Mouse (Mus musculus) midbrain, embryonic 13.5 days (tissue): ENCODE results near the gene Cryba4. TPM values are rescaled to one million over a fixed set of nuclear protein-coding genes. Genes with fewer than 3 reads are reported as not detected.

Experiments used
- ATAC-seq: fragments of 200-750 bp; cut with Nextera tagmentation; 2 replicates; pipeline ENCODE4 v1.8.0; 2017; ENCODE audit warnings: mild to moderate bottlenecking, moderate TSS enrichment, moderate library complexity
- H3K27ac ChIP-seq: fragments of 300-500 bp; sonication (generic); 2 replicates; pipeline ENCODE4 v1.5.1; 2015; ENCODE audit warnings: inconsistent platforms, mild to moderate bottlenecking, moderate library complexity
- H3K27me3 ChIP-seq: fragments of 300-500 bp; sonication (generic); 2 replicates; pipeline ENCODE4 v1.6.1; 2015; ENCODE audit warnings: mild to moderate bottlenecking, inconsistent platforms
- H3K36me3 ChIP-seq: fragments of 300-500 bp; sonication (generic); 2 replicates; pipeline ENCODE4 v1.6.1; 2015; ENCODE audit warnings: mild to moderate bottlenecking, inconsistent platforms
- H3K4me1 ChIP-seq: fragments of 300-500 bp; sonication (generic); replicated peaks from 2 replicates; pipeline ENCODE4 v1.6.1; 2015; ENCODE audit warnings: inconsistent platforms
- H3K4me2 ChIP-seq: fragments of 300-500 bp; sonication (generic); replicated peaks from 2 replicates; pipeline ENCODE4 v1.6.1; 2015; ENCODE audit warnings: moderate library complexity, mild to moderate bottlenecking, inconsistent platforms
- H3K4me3 ChIP-seq: fragments of 300-500 bp; sonication (generic); replicated peaks from 2 replicates; pipeline ENCODE4 v1.5.1; 2015; ENCODE audit warnings: mild to moderate bottlenecking, inconsistent platforms
- H3K9ac ChIP-seq: fragments of 300-500 bp; sonication (generic); replicated peaks from 2 replicates; pipeline ENCODE4 v1.6.1; 2015; ENCODE audit warnings: mild to moderate bottlenecking, inconsistent platforms
- H3K9me3 ChIP-seq: fragments of 300-500 bp; sonication (generic); 2 replicates; pipeline ENCODE4 v1.6.1; 2016; ENCODE audit warnings: mild to moderate bottlenecking, inconsistent platforms
- WGBS: fragments of 180-500 bp; shearing (Covaris S2); methylation state at CpG from one replicate; pipeline ENCODE4 v1.1.7; 2015; 5-methylcytosine and 5-hydroxymethylcytosine counted together
- polyA plus RNA-seq: library from polyadenylated mRNA; unstranded; fragments of >200 nt; fragmentation: Nextera tagmentation; extraction: Ambion mirVana; gene quantifications from 2 replicates; pipeline ENCODE4 v1.2.1, GENCODE M21; 2015

Cryba4 gene
- polyA plus RNA-seq, 1 experiment from 2014 or later, result 1.7 TPM

GRCm38 (mm10) chr5:112292343-112292980 lies 40.1 kb upstream of the Cryba4 start:
- 85% methylated on average over 17 of the region's 17 CpGs for WGBS
- Histone ChIP-seq H3K27me3 (no peaks in the 10 kb centered on the region), H3K36me3 (no peaks in the 10 kb centered on the region), H3K4me3 (no peak overlapping the region), H3K4me2 (no peak overlapping the region), H3K9me3 (no peaks in the 10 kb centered on the region), H3K4me1 (peaks cover 21% of the 10 kb centered on the region), H3K9ac (no peak overlapping the region), H3K27ac (peak overlapping the region; percentile 22; the same call in 1 of the 2 replicates)
- no peak for ATAC-seq

- no peak overlapping the region for H3K4me2 ChIP-seq
- WGBS, result 87% methylated on average over 5 of the region's 5 CpGs
- no peak overlapping the region for H3K27ac ChIP-seq
- H3K36me3 ChIP-seq, result no peaks in the 10 kb centered on the region
- H3K9me3 ChIP-seq, result no peaks in the 10 kb centered on the region
- no peak overlapping the region for H3K9ac ChIP-seq
- H3K27me3 ChIP-seq, result no peaks in the 10 kb centered on the region
- peaks cover 21% of the 10 kb centered on the region for H3K4me1 ChIP-seq
- no peak overlapping the region for H3K4me3 ChIP-seq
- no peak for ATAC-seq
These were observed 39.5 kb upstream of the Cryba4 start for GRCm38 (mm10) chr5:112291866-112292265.

GRCm38 (mm10) chr5:112290536-112290880 lies 38.2 kb upstream of the Cryba4 start:
- Histone ChIP-seq H3K9me3 (no peaks in the 10 kb centered on the region), H3K4me2 (no peak overlapping the region), H3K27ac (no peak overlapping the region), H3K27me3 (no peaks in the 10 kb centered on the region), H3K9ac (no peak overlapping the region), H3K4me3 (no peak overlapping the region), H3K36me3 (no peaks in the 10 kb centered on the region), H3K4me1 (peaks cover 19% of the 10 kb centered on the region)
- no peak for ATAC-seq
- WGBS, result 91% methylated on average over 8 of the region's 8 CpGs

DNA sequence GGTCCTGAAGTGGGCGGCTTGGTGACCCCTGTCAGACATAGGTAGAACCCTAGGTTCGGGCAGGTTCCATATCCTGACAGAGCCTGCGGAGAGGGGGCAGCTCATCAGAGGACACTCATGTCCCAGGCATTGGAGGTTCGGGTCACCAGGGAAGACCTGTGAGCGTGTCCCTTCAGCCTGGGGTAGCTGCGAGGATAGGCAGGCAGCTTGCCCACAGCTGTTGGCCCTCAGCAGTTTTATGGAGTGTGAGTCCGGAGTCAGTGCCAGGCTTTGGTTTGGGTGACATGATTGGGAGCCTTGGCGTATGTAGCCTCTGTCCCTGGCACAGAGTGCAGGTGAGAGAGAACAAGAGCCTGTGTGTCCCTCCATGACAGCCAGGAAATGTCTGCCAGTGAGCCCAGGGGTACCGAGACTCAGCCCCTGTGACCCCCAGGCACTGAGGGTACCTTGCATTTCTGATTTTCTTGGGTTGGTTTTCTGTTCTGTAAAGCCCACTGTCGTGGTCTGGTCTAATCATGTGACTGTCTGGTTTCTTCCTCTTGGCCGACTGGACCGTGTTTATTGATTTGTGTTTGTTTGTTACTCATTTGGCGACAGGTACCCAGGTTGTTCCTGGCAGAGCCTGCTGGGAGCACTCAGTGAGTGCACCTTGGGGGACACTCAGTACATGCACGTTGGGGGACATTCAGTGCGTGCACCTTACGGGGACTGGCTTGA lies 37.7 kb upstream of the Cryba4 start:
- Histone ChIP-seq H3K4me1 (peaks cover 14% of the 10 kb centered on the region), H3K27ac (no peak overlapping the region), H3K27me3 (no peaks in the 10 kb centered on the region), H3K36me3 (no peaks in the 10 kb centered on the region), H3K9me3 (no peaks in the 10 kb centered on the region), H3K9ac (no peak overlapping the region), H3K4me3 (no peak overlapping the region), H3K4me2 (no peak overlapping the region)
- WGBS, result 90% methylated on average over 16 of the region's 16 CpGs
- ATAC-seq, result no peak

DNA sequence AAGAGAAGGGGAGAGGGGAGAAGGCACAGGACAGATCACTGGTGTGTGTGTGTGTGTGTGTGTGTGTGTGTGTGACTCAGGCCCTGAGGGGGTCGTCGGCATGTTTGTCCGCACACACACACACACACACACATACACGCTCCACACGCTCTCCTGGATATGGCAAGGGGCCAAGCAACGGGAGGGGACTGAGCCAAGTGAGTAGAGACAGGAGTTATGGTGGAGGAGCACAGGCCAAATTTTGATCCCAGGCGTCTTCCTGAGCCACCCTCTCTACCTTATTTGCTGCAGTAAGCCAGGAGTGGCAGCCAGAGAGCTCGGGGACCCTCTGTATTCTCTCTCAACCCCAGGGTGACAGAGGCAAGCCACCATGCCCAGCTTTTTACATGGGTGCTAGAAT lies 36.9 kb upstream of the Cryba4 start:
- H3K9ac ChIP-seq, result no peak overlapping the region

GRCm38 (mm10) chr5:112288193-112289141 lies 36.1 kb upstream of the Cryba4 start:
- Histone ChIP-seq H3K27me3 (no peaks in the 10 kb centered on the region), H3K9ac (no peak overlapping the region), H3K4me3 (no peak overlapping the region), H3K4me2 (no peak overlapping the region), H3K27ac (no peak overlapping the region), H3K36me3 (no peaks in the 10 kb centered on the region), H3K4me1 (peaks cover 5% of the 10 kb centered on the region; the same call in 1 of the 2 replicates), H3K9me3 (no peaks in the 10 kb centered on the region)
- ATAC-seq, result no peak
- WGBS, result 85% methylated on average over 9 of the region's 9 CpGs

More for the DNA sequence above, 36.9 kb upstream of the Cryba4 start:
- Histone ChIP-seq H3K27ac (no peak overlapping the region), H3K9me3 (no peaks in the 10 kb centered on the region), H3K4me1 (peaks cover 6% of the 10 kb centered on the region; the same call in 1 of the 2 replicates), H3K4me2 (no peak overlapping the region), H3K27me3 (no peaks in the 10 kb centered on the region), H3K4me3 (no peak overlapping the region), H3K36me3 (no peaks in the 10 kb centered on the region)
- no peak for ATAC-seq
- WGBS, result 83% methylated on average over 4 of the region's 8 CpGs

DNA sequence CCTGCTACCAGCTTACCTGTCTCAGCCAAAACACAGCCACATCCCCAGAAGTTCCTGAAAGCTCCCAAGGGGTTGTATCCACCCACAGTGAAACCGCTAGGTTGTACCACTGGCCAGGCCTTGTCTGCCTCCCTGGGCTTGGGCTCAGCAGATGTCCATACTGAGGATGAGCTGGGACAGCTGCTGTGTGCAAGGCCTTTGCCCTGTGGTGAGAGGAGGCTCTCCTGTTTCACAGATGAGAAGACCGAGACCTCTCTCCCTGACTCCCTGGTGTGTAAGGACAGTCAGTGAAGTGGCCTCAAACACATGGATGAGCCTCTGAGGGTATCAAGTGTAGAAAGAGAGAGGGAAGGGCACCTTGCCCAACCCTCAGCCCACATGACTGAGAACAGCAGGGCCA lies 35.3 kb upstream of the Cryba4 start:
- no peak overlapping the region for H3K27ac ChIP-seq
- no peak overlapping the region for H3K9ac ChIP-seq
- H3K9me3 ChIP-seq, result no peaks in the 10 kb centered on the region
- ATAC-seq, result no peak
- H3K4me1 ChIP-seq, result peaks cover 5% of the 10 kb centered on the region; the same call in 1 of the 2 replicates
- no peak overlapping the region for H3K4me3 ChIP-seq
- no peaks in the 10 kb centered on the region for H3K36me3 ChIP-seq
- 96% methylated on average over 2 of the region's 2 CpGs for WGBS
- H3K27me3 ChIP-seq, result no peaks in the 10 kb centered on the region
- no peak overlapping the region for H3K4me2 ChIP-seq

- Histone ChIP-seq H3K9ac (no peak overlapping the region), H3K36me3 (no peaks in the 10 kb centered on the region), H3K27ac (no peak overlapping the region), H3K27me3 (no peaks in the 10 kb centered on the region), H3K9me3 (no peaks in the 10 kb centered on the region), H3K4me2 (no peak overlapping the region), H3K4me1 (peaks cover 4% of the 10 kb centered on the region; the same call in 1 of the 2 replicates), H3K4me3 (no peak overlapping the region)
- no peak for ATAC-seq
- WGBS, result 85% methylated on average over 11 of the region's 11 CpGs
These were observed 34.8 kb upstream of the Cryba4 start for GRCm38 (mm10) chr5:112286984-112287641.

DNA sequence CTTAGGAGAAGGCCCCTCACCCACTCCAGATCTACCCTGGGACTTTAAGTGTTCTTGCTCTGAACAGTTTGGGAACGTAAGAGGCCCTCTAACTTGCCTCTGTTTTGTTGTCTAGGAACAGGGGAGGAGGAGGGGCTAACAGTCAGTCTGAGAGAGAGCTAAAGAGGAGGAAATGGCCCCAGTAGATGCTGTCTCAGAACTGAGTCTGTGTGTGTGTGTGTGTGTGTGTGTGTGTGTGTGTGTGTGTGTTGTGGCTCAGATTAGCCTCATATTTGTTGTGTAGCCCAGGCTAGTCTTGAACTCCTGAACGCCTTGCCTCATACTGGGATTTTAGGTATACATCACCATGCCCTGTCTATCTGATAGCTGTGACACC lies 34.3 kb upstream of the Cryba4 start:
- 71% methylated on average over 2 of the region's 2 CpGs for WGBS
- H3K36me3 ChIP-seq, result no peaks in the 10 kb centered on the region
- H3K9me3 ChIP-seq, result no peaks in the 10 kb centered on the region
- no peak overlapping the region for H3K4me2 ChIP-seq
- no peak overlapping the region for H3K4me3 ChIP-seq
- no peak overlapping the region for H3K27ac ChIP-seq
- H3K4me1 ChIP-seq, result peaks cover 4% of the 10 kb centered on the region; the same call in 1 of the 2 replicates
- no peak for ATAC-seq
- no peak overlapping the region for H3K9ac ChIP-seq
- H3K27me3 ChIP-seq, result no peaks in the 10 kb centered on the region

DNA sequence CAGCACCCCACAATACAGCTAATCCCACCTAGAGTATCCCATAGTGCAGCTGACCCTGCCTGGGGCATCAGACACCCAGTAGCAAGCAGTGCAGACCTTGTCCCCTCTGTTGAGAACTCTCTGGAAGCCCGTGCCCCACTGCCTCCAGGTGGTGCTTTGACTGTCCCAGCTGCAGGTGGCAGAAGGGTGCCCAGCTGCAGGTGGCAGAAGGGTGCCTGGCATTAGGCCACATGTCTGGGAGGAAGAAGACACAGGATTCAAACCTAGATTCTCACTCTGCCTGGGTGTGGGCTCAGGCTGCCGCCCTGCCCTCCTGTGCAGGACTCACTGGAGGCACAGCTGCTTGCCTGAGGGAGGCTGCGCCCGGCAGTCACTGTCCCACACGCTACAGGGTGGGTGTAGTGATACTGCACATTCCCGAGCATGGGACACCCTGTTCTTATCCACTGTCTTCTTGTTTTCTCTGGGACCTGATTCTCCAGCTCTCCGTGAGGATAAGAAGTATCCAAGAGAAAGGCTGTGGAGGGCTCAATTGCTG lies 33.3 kb upstream of the Cryba4 start:
- no peaks in the 10 kb centered on the region for H3K9me3 ChIP-seq
- ATAC-seq, result no peak
- no peak overlapping the region for H3K4me2 ChIP-seq
- peaks cover 10% of the 10 kb centered on the region for H3K4me1 ChIP-seq
- no peaks in the 10 kb centered on the region for H3K27me3 ChIP-seq
- H3K4me3 ChIP-seq, result no peak overlapping the region
- H3K9ac ChIP-seq, result no peak overlapping the region
- no peaks in the 10 kb centered on the region for H3K36me3 ChIP-seq
- WGBS, result 97% methylated on average over 7 of the region's 7 CpGs
- H3K27ac ChIP-seq, result no peak overlapping the region

DNA sequence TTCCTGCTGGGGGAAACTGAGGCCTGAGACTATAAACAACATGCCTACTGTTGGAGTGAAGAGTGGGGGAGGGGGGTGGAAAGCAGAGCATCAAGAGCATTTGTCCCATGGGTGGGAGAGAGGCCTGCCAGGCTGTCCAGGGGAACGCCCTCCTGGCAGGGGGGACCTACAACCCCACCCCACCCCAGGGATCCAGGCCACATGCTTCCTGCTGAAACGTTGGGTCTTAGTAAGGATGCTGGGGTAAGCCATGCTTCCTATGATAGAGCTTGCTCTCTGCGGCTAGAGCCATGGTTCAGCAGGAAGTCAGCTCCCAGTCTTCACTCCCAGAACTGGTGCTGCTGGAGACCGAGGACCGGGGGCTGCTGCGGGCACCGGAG lies 31.9 kb upstream of the Cryba4 start:
- Histone ChIP-seq H3K27ac (no peak overlapping the region), H3K27me3 (no peaks in the 10 kb centered on the region)
- 83% methylated on average over 7 of the region's 7 CpGs for WGBS

More for the DNA sequence above, 31.9 kb upstream of the Cryba4 start:
- peaks cover 23% of the 10 kb centered on the region for H3K4me1 ChIP-seq
- H3K4me3 ChIP-seq, result no peak overlapping the region
- H3K9me3 ChIP-seq, result no peaks in the 10 kb centered on the region
- H3K9ac ChIP-seq, result no peak overlapping the region
- no peaks in the 10 kb centered on the region for H3K36me3 ChIP-seq
- ATAC-seq, result no peak
- H3K4me2 ChIP-seq, result no peak overlapping the region
